Mouse (Mus musculus) heart, adult 2 months (tissue): ENCODE data around the gene Ipmk.

Experiments
- CTCF ChIP-seq: fragments of 200-600 bp; IDR thresholded peaks from 2 replicates; pipeline ENCODE4 v1.8.1; 2022; ENCODE audit warnings: antibody characterized with exemption, mild to moderate bottlenecking, moderate library complexity
- EP300 ChIP-seq: fragments of 200-500 bp; IDR thresholded peaks from 2 replicates; pipeline ENCODE4 v1.6.1; 2011; ENCODE audit warnings: low read depth, low read length, control low read depth; ENCODE audit not compliant: insufficient read depth

DNA sequence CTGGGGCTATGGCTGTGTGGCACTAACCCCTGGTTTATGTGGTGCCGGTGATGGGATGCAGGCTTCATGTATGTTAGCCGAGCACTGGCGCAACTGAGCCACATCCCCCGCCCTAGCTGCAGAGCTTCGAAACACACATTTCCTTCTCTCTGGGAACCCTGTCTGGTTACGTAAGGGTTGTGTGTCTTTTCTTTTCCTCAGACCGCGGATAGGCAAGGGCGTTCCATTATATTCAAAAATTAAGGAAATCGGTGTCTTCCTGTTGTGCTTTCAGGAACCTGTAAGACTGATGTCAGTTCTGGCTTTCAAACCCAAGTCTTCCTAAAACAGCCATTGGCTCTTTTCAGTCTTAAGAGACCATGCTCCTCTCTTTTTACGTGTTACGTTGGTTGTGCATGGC, 65.8 kb downstream of the Ipmk start:
- no peak for TF ChIP-seq EP300
- TF ChIP-seq CTCF, result peak; percentile 42
